Mouse (Mus musculus) heart, embryonic 15.5 days (tissue): ENCODE measurements around the gene Ptpa. TPM values are rescaled to one million over a fixed set of nuclear protein-coding genes. Genes with fewer than 3 reads are reported as not detected.

Experiments
- ATAC-seq: fragments of 200-750 bp; cut with Nextera tagmentation; replicated peaks from 2 replicates; pipeline ENCODE4 v1.8.0; 2017; ENCODE audit warnings: low read depth, moderate TSS enrichment; ENCODE audit not compliant: insufficient number of reproducible peaks, insufficient read depth, low FRiP score
- H3K27ac ChIP-seq: fragments of 300-500 bp; sonication (generic); 2 replicates; pipeline ENCODE4 v1.5.1; 2015; ENCODE audit warnings: mild to moderate bottlenecking, inconsistent platforms
- H3K27me3 ChIP-seq: fragments of 300-500 bp; sonication (generic); 2 replicates; pipeline ENCODE4 v1.6.1; 2015; ENCODE audit warnings: inconsistent platforms
- H3K36me3 ChIP-seq: fragments of 300-500 bp; sonication (generic); 2 replicates; pipeline ENCODE4 v1.6.1; 2015; ENCODE audit warnings: mild to moderate bottlenecking, inconsistent platforms
- H3K4me1 ChIP-seq: fragments of 300-500 bp; sonication (generic); replicated peaks from 2 replicates; pipeline ENCODE4 v1.6.1; 2015; ENCODE audit warnings: inconsistent platforms
- H3K4me2 ChIP-seq: fragments of 300-500 bp; sonication (generic); 2 replicates; pipeline ENCODE4 v1.6.1; 2015; ENCODE audit warnings: inconsistent platforms, mild to moderate bottlenecking, moderate library complexity
- H3K4me3 ChIP-seq: fragments of 300-500 bp; sonication (generic); 2 replicates; pipeline ENCODE4 v1.5.1; 2015; ENCODE audit warnings: mild to moderate bottlenecking, inconsistent platforms
- H3K9ac ChIP-seq: fragments of 300-500 bp; sonication (generic); 2 replicates; pipeline ENCODE4 v1.6.1; 2015; ENCODE audit warnings: mild to moderate bottlenecking, inconsistent platforms
- H3K9me3 ChIP-seq: fragments of 300-500 bp; sonication (generic); replicated peaks from 2 replicates; pipeline ENCODE4 v1.6.1; 2016; ENCODE audit warnings: inconsistent platforms
- WGBS: fragments of 180-500 bp; shearing (Covaris S2); methylation state at CpG from one replicate; pipeline ENCODE4 v1.1.7; 2015; ENCODE audit warnings: mixed read lengths; 5-methylcytosine and 5-hydroxymethylcytosine counted together
- polyA plus RNA-seq: library from polyadenylated mRNA; unstranded; fragments of >200 nt; fragmentation: Nextera tagmentation; extraction: Ambion mirVana; gene quantifications from 2 replicates; pipeline ENCODE4 v1.2.1, GENCODE M21; 2015

Ptpa gene
- polyA plus RNA-seq, 1 experiment from 2014 or later: 102 TPM

- H3K9ac ChIP-seq: no peak overlapping the region
- H3K4me2 ChIP-seq: no peak overlapping the region
- H3K36me3 ChIP-seq: peaks cover 70% of the 10 kb centered on the region
- 69% methylated on average over 2 of the region's 2 CpGs for WGBS
- H3K4me3 ChIP-seq: no peak overlapping the region
- ATAC-seq: no peak
- no peaks in the 10 kb centered on the region for H3K9me3 ChIP-seq
- no peak overlapping the region for H3K27ac ChIP-seq
- no peaks in the 10 kb centered on the region for H3K27me3 ChIP-seq
- H3K4me1 ChIP-seq: peaks cover 12% of the 10 kb centered on the region
Measured at GRCm38 (mm10) chr2:30402843-30403242, 13.0 kb upstream of the Ptpa start.

GRCm38 (mm10) chr2:30403870-30404269, 12.0 kb upstream of the Ptpa start:
- Histone ChIP-seq H3K27me3 (no peaks in the 10 kb centered on the region), H3K4me1 (peaks cover 16% of the 10 kb centered on the region), H3K4me2 (no peak overlapping the region), H3K4me3 (no peak overlapping the region), H3K9ac (no peak overlapping the region), H3K36me3 (peaks cover 74% of the 10 kb centered on the region), H3K27ac (no peak overlapping the region), H3K9me3 (no peaks in the 10 kb centered on the region)
- WGBS: 84% methylated on average over 1 of the region's 1 CpGs
- ATAC-seq: no peak

GRCm38 (mm10) chr2:30407221-30407620, 8.6 kb upstream of the Ptpa start:
- no peak overlapping the region for H3K27ac ChIP-seq
- ATAC-seq: no peak

GRCm38 (mm10) chr2:30407778-30408177, 8.1 kb upstream of the Ptpa start:
- no peak for ATAC-seq
- no peak overlapping the region for H3K27ac ChIP-seq
- H3K4me1 ChIP-seq: peaks cover 33% of the 10 kb centered on the region
- peaks cover 68% of the 10 kb centered on the region for H3K36me3 ChIP-seq
- H3K27me3 ChIP-seq: no peaks in the 10 kb centered on the region
- H3K4me2 ChIP-seq: no peak overlapping the region
- H3K4me3 ChIP-seq: no peak overlapping the region
- no peaks in the 10 kb centered on the region for H3K9me3 ChIP-seq
- no peak overlapping the region for H3K9ac ChIP-seq
- 86% methylated on average over 10 of the region's 10 CpGs for WGBS

More at GRCm38 (mm10) chr2:30407221-30407620, 8.6 kb upstream of the Ptpa start:
- no peak overlapping the region for H3K9ac ChIP-seq
- H3K27me3 ChIP-seq: no peaks in the 10 kb centered on the region
- H3K36me3 ChIP-seq: peaks cover 73% of the 10 kb centered on the region
- H3K9me3 ChIP-seq: no peaks in the 10 kb centered on the region
- no peak overlapping the region for H3K4me2 ChIP-seq
- H3K4me1 ChIP-seq: peaks cover 29% of the 10 kb centered on the region
- H3K4me3 ChIP-seq: no peak overlapping the region
- 88% methylated on average over 2 of the region's 2 CpGs for WGBS

DNA sequence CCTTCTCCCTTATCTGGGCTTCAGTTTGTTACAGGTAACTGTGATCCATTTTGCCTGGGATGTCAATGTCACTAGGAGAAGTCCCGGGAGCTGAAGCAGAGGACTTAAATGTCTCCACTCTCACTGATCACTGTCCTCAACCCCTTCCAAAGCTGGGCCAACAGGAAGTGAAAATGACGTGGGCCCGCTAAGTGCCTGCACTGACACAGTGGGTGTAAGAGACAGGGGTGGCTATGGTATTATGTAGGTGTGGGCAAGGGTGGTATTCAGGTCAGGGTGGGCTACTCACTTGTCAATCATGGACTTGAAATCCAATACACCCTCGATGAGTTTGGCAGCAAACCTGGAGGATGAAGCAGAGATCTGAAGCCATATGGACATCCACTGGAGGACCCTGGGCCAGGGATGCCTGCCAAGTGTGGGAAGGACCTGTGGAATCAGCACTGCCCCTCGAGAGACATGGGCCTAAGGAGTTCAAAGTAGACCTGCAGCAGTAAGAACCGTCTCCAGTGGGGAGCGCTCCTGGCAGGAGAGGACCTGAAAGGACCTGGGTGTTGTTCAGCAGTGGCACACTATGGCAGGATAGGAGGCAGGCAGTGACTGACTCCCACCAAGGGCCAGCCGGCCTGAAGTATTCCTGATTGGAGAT, 7.3 kb upstream of the Ptpa start:
- 0 out of 2 replicates have a peak overlapping the region, but pooled peaks have one; percentile 17 for H3K9ac ChIP-seq

GRCm38 (mm10) chr2:30409454-30410176, 6.2 kb upstream of the Ptpa start:
- H3K36me3 ChIP-seq: peaks cover 53% of the 10 kb centered on the region
- WGBS: 72% methylated on average over 5 of the region's 5 CpGs

More for the DNA sequence above, 7.3 kb upstream of the Ptpa start:
- 81% methylated on average over 8 of the region's 8 CpGs for WGBS
- no peak overlapping the region for H3K4me3 ChIP-seq
- ATAC-seq: no peak
- no peaks in the 10 kb centered on the region for H3K9me3 ChIP-seq
- no peak overlapping the region for H3K4me2 ChIP-seq
- H3K36me3 ChIP-seq: peaks cover 60% of the 10 kb centered on the region
- H3K27ac ChIP-seq: peak overlapping the region; percentile 81; the same call in 1 of the 2 replicates
- H3K4me1 ChIP-seq: peaks cover 39% of the 10 kb centered on the region
- no peaks in the 10 kb centered on the region for H3K27me3 ChIP-seq

GRCm38 (mm10) chr2:30413038-30413973, 2.5 kb upstream of the Ptpa start:
- Histone ChIP-seq H3K4me2 (peak overlapping the region; percentile 75), H3K4me3 (peak overlapping the region; percentile 98), H3K9me3 (no peaks in the 10 kb centered on the region), H3K4me1 (peaks cover 72% of the 10 kb centered on the region), H3K27me3 (no peaks in the 10 kb centered on the region), H3K36me3 (peaks cover 25% of the 10 kb centered on the region), H3K9ac (no peak overlapping the region; the same call in 1 of the 2 replicates), H3K27ac (no peak overlapping the region)
- 77% methylated on average over 16 of the region's 16 CpGs for WGBS
- ATAC-seq: no peak

More at GRCm38 (mm10) chr2:30409454-30410176, 6.2 kb upstream of the Ptpa start:
- no peak overlapping the region for H3K9ac ChIP-seq
- peak; percentile 81 for ATAC-seq
- H3K4me1 ChIP-seq: peaks cover 50% of the 10 kb centered on the region
- H3K9me3 ChIP-seq: no peaks in the 10 kb centered on the region
- H3K4me2 ChIP-seq: 0 out of 2 replicates have a peak overlapping the region, but pooled peaks have one; percentile 10
- H3K27me3 ChIP-seq: no peaks in the 10 kb centered on the region
- peak overlapping the region; percentile 81 for H3K27ac ChIP-seq
- no peak overlapping the region for H3K4me3 ChIP-seq

DNA sequence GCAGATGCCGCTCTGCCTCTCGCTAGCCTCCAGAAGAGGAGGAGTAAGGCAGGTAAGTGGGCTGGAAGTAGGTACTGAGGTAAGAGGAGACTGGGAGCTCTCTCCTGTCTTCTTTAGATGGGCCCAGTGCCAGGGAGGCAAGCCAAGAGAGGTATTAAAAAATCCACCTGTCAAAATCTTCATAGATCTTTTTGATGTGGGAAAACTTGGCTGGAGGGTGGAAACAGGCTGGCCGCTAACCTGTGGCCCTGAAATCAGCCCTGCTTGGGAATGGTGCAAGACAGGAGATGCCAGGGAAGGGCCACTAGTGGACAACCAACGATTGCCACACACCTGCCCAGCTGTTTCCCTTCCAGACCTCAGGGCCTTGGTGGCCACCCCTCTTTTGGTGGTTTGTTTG, 1.7 kb upstream of the Ptpa start:
- WGBS: 92% methylated on average over 4 of the region's 4 CpGs
- H3K9ac ChIP-seq: peak overlapping the region; percentile 96; the same call in 1 of the 2 replicates
- H3K27me3 ChIP-seq: no peaks in the 10 kb centered on the region
- no peak for ATAC-seq
- H3K9me3 ChIP-seq: no peaks in the 10 kb centered on the region
- H3K4me3 ChIP-seq: peak overlapping the region; percentile 98
- H3K27ac ChIP-seq: no peak overlapping the region
- H3K4me2 ChIP-seq: peak overlapping the region; percentile 75
- H3K36me3 ChIP-seq: peaks cover 21% of the 10 kb centered on the region; the same call in 1 of the 2 replicates
- peaks cover 73% of the 10 kb centered on the region for H3K4me1 ChIP-seq

- Histone ChIP-seq H3K4me1 (peaks cover 73% of the 10 kb centered on the region), H3K9me3 (no peaks in the 10 kb centered on the region), H3K27me3 (no peaks in the 10 kb centered on the region), H3K27ac (peak overlapping the region; percentile 99), H3K36me3 (peaks cover 21% of the 10 kb centered on the region; the same call in 1 of the 2 replicates), H3K4me2 (peak overlapping the region; percentile 75), H3K4me3 (peak overlapping the region; percentile 98), H3K9ac (peak overlapping the region; percentile 96)
- WGBS: 50% methylated on average over 5 of the region's 5 CpGs
- no peak for ATAC-seq
Measured at GRCm38 (mm10) chr2:30414681-30415080, 1.2 kb upstream of the Ptpa start.

- 1% methylated on average over 58 of the region's 58 CpGs for WGBS
- Histone ChIP-seq H3K27ac (peak within 1 kb of the TSS; percentile 99), H3K4me2 (peak within 1 kb of the TSS; percentile 75), H3K27me3 (no peaks in the 10 kb centered on the region), H3K4me1 (peaks cover 70% of the 10 kb centered on the region), H3K36me3 (peaks cover 15% of the 10 kb centered on the region; the same call in 1 of the 2 replicates), H3K4me3 (peak within 1 kb of the TSS; percentile 98), H3K9ac (peak within 1 kb of the TSS; percentile 96), H3K9me3 (no peaks in the 10 kb centered on the region)
- peak; percentile 90 for ATAC-seq
Measured at GRCm38 (mm10) chr2:30415157-30415935, 493 bp upstream of the Ptpa start, which contains the start of gene Crat. Gene Crat (minus strand): TSS chr2:30415813.
